Mouse (Mus musculus) mature B cell (primary cell): Measurements from ENCODE around the gene Ipo9.

Experiments
- in situ Hi-C: fragments of 300-500 bp; cut with MboI; formaldehyde crosslinking; loops from 2 replicates; pipeline ENCODE4 v1.14.3; 2019

Gene Ipo9

GRCm38 (mm10) chr1:135429901-135430668 is at the start of gene Ipo9:
TSS of gene Ipo9 (minus strand) at chr1:135430499.
- in situ Hi-C loops = no loop called here

- in situ Hi-C loops = no loop called here
Observed at GRCm38 (mm10) chr1:135475571-135475895, 45.2 kb upstream of the Ipo9 start.

GRCm38 (mm10) chr1:135474861-135475570 is 44.7 kb upstream of the Ipo9 start:
- in situ Hi-C loops = no loop called here

- in situ Hi-C loops = no loop called here
Observed at GRCm38 (mm10) chr1:135472536-135472935, 42.2 kb upstream of the Ipo9 start.

- in situ Hi-C loops = no loop called here
Observed at GRCm38 (mm10) chr1:135471742-135472141, 41.4 kb upstream of the Ipo9 start.

GRCm38 (mm10) chr1:135470546-135470945 is 40.2 kb upstream of the Ipo9 start:
- in situ Hi-C loops = no loop called here

- in situ Hi-C loops = no loop called here
Observed at GRCm38 (mm10) chr1:135467462-135467861, 37.2 kb upstream of the Ipo9 start.

- in situ Hi-C loops = no loop called here
Observed at GRCm38 (mm10) chr1:135466935-135467334, 36.6 kb upstream of the Ipo9 start.

- in situ Hi-C loops = no loop called here
Observed at GRCm38 (mm10) chr1:135465734-135466133, 35.4 kb upstream of the Ipo9 start.

GRCm38 (mm10) chr1:135462736-135463135 is 32.4 kb upstream of the Ipo9 start:
- in situ Hi-C loops = no loop called here

GRCm38 (mm10) chr1:135462304-135462703 is 32.0 kb upstream of the Ipo9 start:
- in situ Hi-C loops = no loop called here

- in situ Hi-C loops = no loop called here
Observed at GRCm38 (mm10) chr1:135461097-135461730, 30.9 kb upstream of the Ipo9 start.

GRCm38 (mm10) chr1:135460521-135460920 is 30.2 kb upstream of the Ipo9 start:
- in situ Hi-C loops = no loop called here

GRCm38 (mm10) chr1:135457860-135458259 is 27.6 kb upstream of the Ipo9 start:
- in situ Hi-C loops = no loop called here

- in situ Hi-C loops = no loop called here
Observed at GRCm38 (mm10) chr1:135452259-135452658, 22.0 kb upstream of the Ipo9 start.

GRCm38 (mm10) chr1:135451419-135451818 is 21.1 kb upstream of the Ipo9 start:
- in situ Hi-C loops = no loop called here

- in situ Hi-C loops = no loop called here
Observed at GRCm38 (mm10) chr1:135449876-135450275, 19.6 kb upstream of the Ipo9 start.

GRCm38 (mm10) chr1:135448940-135449339 is 18.6 kb upstream of the Ipo9 start:
- in situ Hi-C loops = no loop called here

GRCm38 (mm10) chr1:135443506-135443905 is 13.2 kb upstream of the Ipo9 start:
- in situ Hi-C loops = no loop called here

GRCm38 (mm10) chr1:135441861-135442260 is 11.6 kb upstream of the Ipo9 start:
- in situ Hi-C loops = no loop called here

GRCm38 (mm10) chr1:135440986-135441385 is 10.7 kb upstream of the Ipo9 start:
- in situ Hi-C loops = no loop called here

- in situ Hi-C loops = no loop called here
Observed at GRCm38 (mm10) chr1:135438801-135439200, 8.5 kb upstream of the Ipo9 start.

GRCm38 (mm10) chr1:135435823-135436222 is 5.5 kb upstream of the Ipo9 start:
- in situ Hi-C loops = no loop called here
